Mouse (Mus musculus) gastrocnemius, adult 2 months (tissue): ENCODE data around the gene Sptssa. TPM values are rescaled to one million over a fixed set of nuclear protein-coding genes. Genes with fewer than 3 reads are reported as not detected.

Experiments
- DNase-seq: peaks from one replicate; pipeline ENCODE4 v3.0.0; 2022
- H3K27ac ChIP-seq: fragments of 200-600 bp; 2 replicates; pipeline ENCODE4 v1.8.1; 2022; ENCODE audit warnings: mild to moderate bottlenecking
- H3K4me3 ChIP-seq: fragments of 200-600 bp; 2 replicates; pipeline ENCODE4 v1.8.1; 2022; ENCODE audit warnings: mild to moderate bottlenecking, moderate library complexity
- CTCF ChIP-seq: fragments of 200-600 bp; IDR thresholded peaks from 2 replicates; pipeline ENCODE4 v1.8.1; 2022; ENCODE audit warnings: antibody characterized with exemption, mild to moderate bottlenecking, moderate library complexity
- intact Hi-C: fragments of 180-260 bp; cut with DNase I; formaldehyde crosslinking; loops from one replicate; pipeline ENCODE4 v1.15.1; 2025
- long read RNA-seq, 2 experiments: library from polyadenylated mRNA; stranded (forward); transcript quantifications; one replicate each; pipeline ENCODE4 v2.0.0; 2021
- total RNA-seq, 2 experiments: library from RNA; stranded (reverse); gene quantifications; 2 replicates each; pipeline ENCODE4 v1.2.3; 2021

The Sptssa gene
- 10 to 100 TPM; 13.7 to 20.3 TPM for total RNA-seq
- long read RNA-seq, experiment 1, transcript Sptssa-201 (2 exons, 1,346 nt), result major isoform, 24 of 27 reads
- long read RNA-seq, experiment 1, partial matches to known transcripts, result 3 of 27 reads
- long read RNA-seq, experiment 1, other reads (novel, unspliced or antisense), result 0 of 27 reads
- long read RNA-seq, experiment 2, transcript Sptssa-201 (2 exons, 1,346 nt), result major isoform, 31 of 32 reads
- long read RNA-seq, experiment 2, partial matches to known transcripts, result 0 of 32 reads
- long read RNA-seq, experiment 2, other reads (novel, unspliced or antisense), result 1 of 32 reads

GRCm38 (mm10) chr12:54656396-54657171, at the start of gene Sptssa:
TSS of gene Sptssa (minus strand) at chr12:54656573.
- intact Hi-C loops, result loop anchor here (2.0 kb wide), 1 partner anchor 38 kb away; the partner anchor contains the start of gene Eapp
- peak; percentile 6; the same call in 1 of the 2 replicates for TF ChIP-seq CTCF
- peak; percentile 99 for DNase-seq
- Histone ChIP-seq H3K27ac (peak within 1 kb of the TSS; percentile 96), H3K4me3 (peak within 1 kb of the TSS; percentile 92)

- intact Hi-C loops, result no loop called here
- Histone ChIP-seq H3K27ac (no peak overlapping the region), H3K4me3 (no peak overlapping the region)
- DNase-seq, result no peak
- TF ChIP-seq CTCF, result no peak
These were observed 43.0 kb upstream of the Sptssa start for GRCm38 (mm10) chr12:54699394-54699793.

- no peak for TF ChIP-seq CTCF
- intact Hi-C loops, result no loop called here
- no peak overlapping the region for H3K4me3 ChIP-seq
- DNase-seq, result no peak
- H3K27ac ChIP-seq, result peak overlapping the region; percentile 35; the same call in 1 of the 2 replicates
These were observed 41.4 kb upstream of the Sptssa start for GRCm38 (mm10) chr12:54697791-54698250.

- H3K4me3 ChIP-seq, result no peak overlapping the region
- H3K27ac ChIP-seq, result peak overlapping the region; percentile 100
- TF ChIP-seq CTCF, result peak; percentile 27
- intact Hi-C loops, result no loop called here
- DNase-seq, result no peak
These were observed 40.7 kb upstream of the Sptssa start for GRCm38 (mm10) chr12:54697003-54697597.

- H3K27ac ChIP-seq, result peak overlapping the region; percentile 100
- DNase-seq, result peak; percentile 97
- intact Hi-C loops, result no loop called here
- peak overlapping the region; percentile 85 for H3K4me3 ChIP-seq
- TF ChIP-seq CTCF, result no peak
These were observed 40.0 kb upstream of the Sptssa start for GRCm38 (mm10) chr12:54696242-54697002.

GRCm38 (mm10) chr12:54695511-54696241, 39.3 kb upstream of the Sptssa start, which contains the start of gene Eapp:
TSS of gene Eapp (minus strand) at chr12:54695897.
- Histone ChIP-seq H3K4me3 (peak within 1 kb of the TSS; percentile 85), H3K27ac (peak within 1 kb of the TSS; percentile 100)
- intact Hi-C loops, result loop anchor here (2.0 kb wide), 1 partner anchor 39 kb away; the partner anchor contains the start of gene Sptssa
- TF ChIP-seq CTCF, result peak; percentile 18; the same call in 1 of the 2 replicates
- peak; percentile 97 for DNase-seq

GRCm38 (mm10) chr12:54694847-54695510, 38.6 kb upstream of the Sptssa start:
- TF ChIP-seq CTCF, result no peak
- no peak for DNase-seq
- H3K27ac ChIP-seq, result peak overlapping the region; percentile 100
- intact Hi-C loops, result loop anchor here (2.0 kb wide), 1 partner anchor 38 kb away; the partner anchor contains the start of gene Sptssa
- H3K4me3 ChIP-seq, result peak overlapping the region; percentile 85

- no peak for TF ChIP-seq CTCF
- DNase-seq, result no peak
- intact Hi-C loops, result no loop called here
- H3K4me3 ChIP-seq, result no peak overlapping the region
- H3K27ac ChIP-seq, result no peak overlapping the region
These were observed 32.7 kb upstream of the Sptssa start for GRCm38 (mm10) chr12:54689082-54689481.

- intact Hi-C loops, result no loop called here
- H3K27ac ChIP-seq, result no peak overlapping the region
- TF ChIP-seq CTCF, result peak; percentile 46
- DNase-seq, result no peak
- H3K4me3 ChIP-seq, result no peak overlapping the region
These were observed 26.8 kb upstream of the Sptssa start for GRCm38 (mm10) chr12:54683182-54683581.

- no peak overlapping the region for H3K27ac ChIP-seq
- H3K4me3 ChIP-seq, result no peak overlapping the region
- DNase-seq, result no peak
- intact Hi-C loops, result no loop called here
- no peak for TF ChIP-seq CTCF
These were observed 20.3 kb upstream of the Sptssa start for GRCm38 (mm10) chr12:54676709-54677108.

GRCm38 (mm10) chr12:54675396-54675795, 19.0 kb upstream of the Sptssa start:
- intact Hi-C loops, result no loop called here
- Histone ChIP-seq H3K27ac (no peak overlapping the region), H3K4me3 (no peak overlapping the region)
- peak; percentile 15; the same call in 1 of the 2 replicates for TF ChIP-seq CTCF
- DNase-seq, result no peak
